Mouse (Mus musculus): ENCODE results near the gene Loxl3.
A peak's percentile ranks its signal among the peaks of the same experiment; 100 is the strongest.

Loxl3 gene

DNA sequence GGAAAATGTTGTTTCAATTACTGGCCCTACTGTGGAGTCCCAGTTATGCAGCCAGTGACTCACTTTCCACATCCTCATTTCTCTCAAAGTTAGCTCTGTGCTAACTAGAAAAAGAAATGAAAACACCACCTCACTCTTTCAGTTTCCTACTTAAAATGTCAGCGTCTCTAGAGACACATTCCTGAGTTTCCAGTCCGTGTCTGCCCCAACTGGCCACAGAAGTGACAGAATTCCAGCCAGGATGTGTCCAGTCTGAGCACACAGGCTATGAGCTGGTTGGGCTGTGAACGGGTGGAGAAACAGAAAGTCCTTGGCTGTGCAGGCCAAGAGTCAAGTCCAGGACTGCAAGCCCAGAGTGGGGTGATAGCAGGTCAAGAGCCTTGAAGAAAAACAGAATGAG is 16.8 kb upstream of the Loxl3 start:
- DNase-seq (ENCODE audit: inconsistent ontology term): peak; percentile 66

- no peak for DNase-seq (ENCODE audit: inconsistent ontology term)
Observed at GRCm38 (mm10) chr6:83019044-83019443, 14.9 kb upstream of the Loxl3 start.

GRCm38 (mm10) chr6:83020121-83020520 is 13.9 kb upstream of the Loxl3 start:
- DNase-seq (ENCODE audit: inconsistent ontology term): no peak

GRCm38 (mm10) chr6:83020836-83021593 is 13.0 kb upstream of the Loxl3 start:
- DNase-seq (ENCODE audit: inconsistent ontology term): no peak

- no peak for DNase-seq (ENCODE audit: inconsistent ontology term)
Observed at GRCm38 (mm10) chr6:83023008-83023407, 11.0 kb upstream of the Loxl3 start.

DNA sequence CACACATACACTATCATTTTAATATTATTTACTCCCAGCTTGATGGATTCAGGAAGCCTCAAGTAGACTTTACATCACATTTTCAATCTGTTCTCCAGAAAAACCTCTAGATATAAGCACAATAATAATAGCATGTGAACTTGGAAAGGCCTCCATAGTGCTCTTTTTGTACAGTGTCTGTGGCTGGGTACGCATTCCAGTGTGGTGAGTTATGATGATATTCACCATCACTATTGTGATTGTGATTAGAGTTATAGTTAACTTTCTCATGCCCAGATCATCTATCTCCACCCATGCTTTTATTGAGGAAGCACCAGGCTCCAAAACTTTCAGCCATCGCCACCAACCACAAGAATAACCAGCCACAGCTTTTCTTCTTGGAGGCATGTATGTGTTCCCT is 10.2 kb upstream of the Loxl3 start:
- DNase-seq (ENCODE audit: inconsistent ontology term): peak; percentile 58

GRCm38 (mm10) chr6:83024421-83024820 is 9.6 kb upstream of the Loxl3 start:
- peak; percentile 18 for DNase-seq (ENCODE audit: inconsistent ontology term)

GRCm38 (mm10) chr6:83025221-83025620 is 8.8 kb upstream of the Loxl3 start:
- no peak for DNase-seq (ENCODE audit: inconsistent ontology term)

- no peak for DNase-seq (ENCODE audit: inconsistent ontology term)
Observed at GRCm38 (mm10) chr6:83027293-83027692, 6.7 kb upstream of the Loxl3 start.

DNA sequence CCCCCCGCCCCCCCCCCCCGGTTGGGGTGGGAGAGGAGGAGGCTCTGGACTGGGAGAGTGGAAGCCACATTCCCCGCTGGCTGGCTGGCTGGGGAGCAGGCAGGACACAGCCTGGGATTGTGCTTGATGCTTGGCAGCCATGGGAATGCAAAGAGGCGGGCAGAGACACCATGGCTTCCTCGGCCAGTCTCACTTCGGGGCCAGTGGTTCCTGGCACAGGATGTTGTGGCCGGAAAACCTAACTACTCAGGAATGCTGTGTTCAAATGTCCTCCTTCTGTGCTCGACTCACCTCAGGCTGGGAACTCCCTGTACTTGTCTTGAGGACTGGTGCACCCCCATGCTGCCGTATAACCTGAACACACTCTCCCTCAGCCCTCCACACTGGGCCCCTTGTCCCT is 6.3 kb upstream of the Loxl3 start:
- DNase-seq (ENCODE audit: inconsistent ontology term): peak; percentile 70

DNA sequence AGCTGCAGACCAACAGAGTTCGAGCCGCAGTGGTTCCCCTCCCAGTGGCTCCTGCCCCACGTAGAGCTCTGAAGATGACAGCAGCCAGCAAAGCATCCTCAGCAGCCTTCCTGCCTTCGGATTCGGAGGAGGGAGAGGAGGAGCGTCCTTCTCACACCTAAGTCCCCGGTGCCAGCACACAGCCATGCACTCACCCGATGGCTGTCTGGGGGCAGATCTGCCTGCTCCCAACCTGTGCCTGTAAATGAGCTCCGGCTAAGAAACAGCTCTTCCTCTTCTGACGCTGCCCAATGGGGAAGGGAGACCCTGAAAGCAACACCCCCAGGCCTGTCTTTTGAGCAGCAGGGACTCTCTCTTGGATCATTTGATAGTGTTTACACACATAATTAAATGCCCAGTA is 4.2 kb upstream of the Loxl3 start:
- DNase-seq (ENCODE audit: inconsistent ontology term): no peak

- no peak for DNase-seq (ENCODE audit: inconsistent ontology term)
Observed at GRCm38 (mm10) chr6:83031111-83031510, 2.9 kb upstream of the Loxl3 start.

- DNase-seq (ENCODE audit: inconsistent ontology term): peak; percentile 16
Observed at GRCm38 (mm10) chr6:83031921-83032590, 1.9 kb upstream of the Loxl3 start.

DNA sequence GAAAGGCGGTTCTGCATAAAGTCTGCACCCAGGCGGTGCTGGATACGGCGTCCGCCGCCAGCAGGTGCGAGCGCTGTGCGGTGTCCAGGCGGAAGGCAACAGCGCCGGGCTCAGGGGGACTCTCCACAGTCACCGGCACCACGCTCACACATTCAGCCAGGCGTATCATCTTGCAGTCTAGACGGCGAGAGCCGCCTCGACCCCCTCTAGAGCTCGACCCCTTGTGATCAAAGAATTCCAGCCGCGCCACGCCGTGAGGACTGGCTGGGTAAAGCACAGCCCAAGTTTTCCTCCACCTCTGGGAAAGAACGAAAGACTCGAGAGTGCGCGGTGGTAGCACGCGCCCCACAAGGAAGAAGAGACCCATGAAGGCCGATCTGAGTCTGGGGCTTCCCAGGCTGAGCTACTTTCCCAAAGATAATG is 1.2 kb upstream of the Loxl3 start:
- peak; percentile 68 for DNase-seq (ENCODE audit: inconsistent ontology term)

- peak; percentile 15 for DNase-seq (ENCODE audit: inconsistent ontology term)
Observed at GRCm38 (mm10) chr6:83034463-83035055, 586 bp downstream of the Loxl3 start.

GRCm38 (mm10) chr6:83037188-83037587 is 3.2 kb downstream of the Loxl3 start:
- DNase-seq (ENCODE audit: inconsistent ontology term): no peak

DNA sequence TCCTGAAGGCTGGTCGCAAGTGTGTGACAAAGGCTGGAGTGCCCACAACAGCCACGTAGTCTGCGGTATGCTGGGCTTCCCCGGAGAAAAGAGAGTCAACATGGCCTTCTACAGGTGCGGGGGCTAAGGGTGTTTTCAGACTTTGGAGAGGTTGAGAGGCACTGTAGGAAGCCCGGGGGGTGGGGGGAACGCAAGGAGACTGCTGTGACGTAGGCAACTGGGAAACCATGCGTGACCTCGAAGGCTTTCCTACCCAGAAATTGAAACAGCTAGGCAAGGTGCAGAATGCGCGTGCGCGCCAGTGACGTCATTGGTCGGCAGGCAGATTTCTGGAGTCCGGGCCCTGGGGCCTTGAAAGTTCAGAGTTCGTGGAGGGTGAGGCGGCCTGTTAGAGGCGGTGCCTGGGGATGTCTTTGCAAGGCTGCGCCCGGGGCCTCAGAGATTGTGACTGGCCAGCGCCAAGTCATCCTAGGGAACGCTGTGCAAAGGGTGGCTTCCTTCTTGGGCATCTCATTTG is 4.6 kb downstream of the Loxl3 start:
- DNase-seq (ENCODE audit: inconsistent ontology term): peak; percentile 73

- no peak for DNase-seq (ENCODE audit: inconsistent ontology term)
Observed at GRCm38 (mm10) chr6:83040601-83041000, 6.6 kb downstream of the Loxl3 start.

GRCm38 (mm10) chr6:83043561-83043960 is 9.6 kb downstream of the Loxl3 start:
- no peak for DNase-seq (ENCODE audit: inconsistent ontology term)

DNA sequence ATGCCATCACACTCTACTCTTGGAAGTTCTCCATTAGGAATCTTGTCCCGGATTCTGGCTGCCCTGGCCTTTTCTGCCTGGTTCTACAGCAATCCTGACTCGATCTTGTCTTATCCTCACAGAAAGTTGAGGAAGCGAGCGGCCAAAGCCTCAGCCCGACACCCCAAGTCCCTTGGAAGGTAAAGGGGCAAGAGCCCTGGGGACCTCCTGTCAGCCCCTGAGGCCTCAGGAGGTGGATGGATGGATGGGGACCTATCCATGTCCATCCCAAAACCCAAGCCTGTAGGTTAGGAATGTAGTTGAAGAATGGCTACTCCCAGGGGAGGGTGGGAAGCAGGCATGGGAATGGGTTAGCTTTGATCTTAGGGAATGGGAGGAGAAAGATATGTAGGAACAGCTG is 10.0 kb downstream of the Loxl3 start:
- DNase-seq (ENCODE audit: inconsistent ontology term): no peak

DNA sequence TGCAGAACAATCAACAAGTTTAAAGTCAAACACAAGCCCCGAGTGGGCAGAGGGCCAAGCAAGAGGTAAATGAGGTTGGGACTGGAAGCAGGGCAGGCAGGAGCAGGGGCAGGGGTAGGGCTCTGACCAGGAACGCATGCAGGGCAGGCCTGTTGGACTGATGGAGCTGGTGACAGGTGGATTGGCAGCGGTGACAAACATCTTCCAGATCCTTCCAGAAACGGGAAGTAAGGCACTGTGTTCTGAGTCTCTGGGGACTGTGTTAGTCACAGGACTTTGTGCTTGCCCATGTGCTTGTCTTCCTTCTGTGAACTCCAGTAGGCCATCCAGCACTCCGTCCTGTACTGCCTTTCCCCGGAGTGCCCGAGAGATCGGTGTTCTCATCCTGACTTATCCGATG is 10.8 kb downstream of the Loxl3 start:
- DNase-seq (ENCODE audit: inconsistent ontology term): no peak

- no peak for DNase-seq (ENCODE audit: inconsistent ontology term)
Observed at GRCm38 (mm10) chr6:83049367-83049766, 15.4 kb downstream of the Loxl3 start.
